Mouse (Mus musculus): ENCODE measurements around the gene Bag2.

- TF ChIP-seq POLR2A (IDR thresholded peaks at IDR 0.05; ENCODE audit: low read depth, low read length): no peak
- TF ChIP-seq CTCF (IDR thresholded peaks at IDR 0.05; ENCODE audit: extremely low read depth, insufficient read length, insufficient replicate concordance, low read depth, low read length): peak; percentile 68; the same call in 1 of the 2 replicates
These were observed 14.7 kb downstream of the Bag2 start for GRCm38 (mm10) chr1:33742903-33743302.
